Mouse (Mus musculus) embryo, embryonic 10 days (tissue): ENCODE results near the gene Cacng1.

Source experiments
- DNase-seq: peaks from one replicate; pipeline ENCODE4 v3.0.0-alpha.2; 2015; ENCODE audit warnings: low spot score

The Cacng1 gene

GRCm38 (mm10) chr11:107716332-107716938 lies at the start of gene Cacng1:
Cacng1 (minus strand) TSS chr11:107716522.
- DNase-seq, result no peak

- DNase-seq, result peak; percentile 37
These were observed 46.6 kb upstream of the Cacng1 start for GRCm38 (mm10) chr11:107762688-107763460.

GRCm38 (mm10) chr11:107761790-107762500 lies 45.6 kb upstream of the Cacng1 start:
- DNase-seq, result no peak

DNA sequence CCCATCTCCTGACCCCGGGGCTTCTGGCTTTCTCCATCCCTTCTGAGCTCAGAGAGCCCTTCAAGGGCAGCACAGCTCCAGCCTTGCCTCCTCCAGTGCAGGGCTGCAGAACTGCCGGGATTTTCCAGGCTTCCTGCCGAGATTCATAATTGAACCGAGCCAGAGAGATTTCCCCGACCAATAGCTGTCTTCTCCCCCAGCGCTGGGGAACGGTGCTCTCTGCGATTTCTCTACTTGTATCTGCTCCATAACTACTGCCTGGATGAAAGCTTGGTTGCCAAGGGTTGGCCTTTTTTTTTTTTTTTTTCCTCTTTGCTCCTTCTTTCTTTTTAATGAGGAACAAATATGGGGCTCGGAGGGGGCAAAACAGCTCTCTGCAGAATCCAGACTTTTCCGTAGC lies 43.7 kb upstream of the Cacng1 start:
- no peak for DNase-seq

GRCm38 (mm10) chr11:107759516-107759915 lies 43.2 kb upstream of the Cacng1 start:
- DNase-seq, result no peak

GRCm38 (mm10) chr11:107749114-107749513 lies 32.8 kb upstream of the Cacng1 start:
- DNase-seq, result no peak

- no peak for DNase-seq
These were observed 32.1 kb upstream of the Cacng1 start for GRCm38 (mm10) chr11:107748243-107749035.

DNA sequence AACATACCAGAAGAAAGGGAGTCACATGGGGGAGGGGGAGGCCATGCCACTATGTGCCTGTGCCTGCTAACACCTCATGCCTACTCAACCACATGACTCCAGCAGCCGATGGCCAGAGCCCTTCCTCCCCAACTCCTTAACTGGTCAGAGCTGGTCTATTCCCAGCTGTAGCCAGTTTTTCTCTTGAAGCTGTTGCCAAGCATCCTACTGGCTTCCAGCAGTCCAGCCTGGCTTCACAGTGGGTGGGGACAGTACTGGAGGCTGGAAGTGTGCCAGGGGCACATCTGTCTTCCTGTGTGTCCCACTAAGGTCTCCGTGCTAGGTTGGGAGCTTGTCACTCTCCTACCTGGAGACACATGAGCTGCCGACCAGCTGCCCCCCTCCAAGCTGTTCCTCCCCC lies 26.8 kb upstream of the Cacng1 start:
- no peak for DNase-seq

DNA sequence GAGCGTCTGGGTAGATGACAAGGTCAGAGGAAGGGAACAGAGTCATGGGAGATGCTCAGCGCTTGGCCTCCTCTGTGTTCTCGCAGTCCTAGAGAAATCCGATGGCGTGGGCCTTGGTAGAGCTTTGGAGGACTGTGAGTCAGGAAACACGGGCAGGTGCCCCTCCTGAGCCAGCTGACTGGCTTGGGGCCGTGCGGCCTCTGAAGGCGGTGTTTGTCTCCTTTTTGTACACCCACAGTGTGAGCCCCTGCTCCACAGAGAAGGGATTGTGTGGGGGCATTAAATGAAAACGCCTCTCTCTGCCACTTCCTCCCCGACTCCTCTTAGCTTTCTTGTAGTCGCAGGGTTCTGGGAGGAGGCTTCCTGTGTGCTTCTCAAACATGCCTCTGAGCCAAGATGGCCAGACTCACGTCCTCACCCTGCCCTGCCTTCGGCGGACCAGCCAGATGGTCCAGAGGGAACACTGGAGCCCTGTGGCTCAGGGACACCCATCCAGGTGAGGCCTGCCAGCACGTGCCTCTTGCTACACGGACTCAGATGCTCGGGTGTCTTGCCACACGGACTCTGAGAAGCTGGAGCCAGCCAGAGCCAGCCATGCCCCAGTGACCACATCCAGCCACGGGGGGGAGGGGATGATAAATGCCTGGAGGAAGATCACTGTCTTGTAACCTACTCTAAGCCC lies 22.2 kb upstream of the Cacng1 start:
- DNase-seq, result no peak

GRCm38 (mm10) chr11:107737886-107738285 lies 21.6 kb upstream of the Cacng1 start:
- peak; percentile 7 for DNase-seq

GRCm38 (mm10) chr11:107734133-107734532 lies 17.8 kb upstream of the Cacng1 start:
- no peak for DNase-seq

DNA sequence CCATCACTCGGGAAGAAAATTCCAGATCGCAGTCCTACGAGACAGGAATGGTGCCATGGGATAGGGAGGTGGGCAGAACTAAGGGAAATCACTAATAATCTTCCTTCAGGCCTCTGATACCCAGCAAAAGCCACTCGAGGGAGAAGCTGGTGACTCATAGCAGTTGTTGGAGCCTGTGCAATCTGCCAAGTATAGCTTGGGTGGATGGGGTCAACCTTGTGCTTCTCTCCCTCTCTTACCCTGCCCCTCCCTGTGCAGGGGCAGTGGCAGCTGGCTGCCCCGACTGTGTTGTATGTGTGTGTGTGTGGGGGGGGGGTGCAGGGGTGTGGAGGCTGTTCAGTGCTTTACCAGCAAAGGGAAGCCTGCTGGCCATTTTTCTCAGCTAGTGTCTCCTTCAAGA lies 15.2 kb upstream of the Cacng1 start:
- DNase-seq, result no peak

DNA sequence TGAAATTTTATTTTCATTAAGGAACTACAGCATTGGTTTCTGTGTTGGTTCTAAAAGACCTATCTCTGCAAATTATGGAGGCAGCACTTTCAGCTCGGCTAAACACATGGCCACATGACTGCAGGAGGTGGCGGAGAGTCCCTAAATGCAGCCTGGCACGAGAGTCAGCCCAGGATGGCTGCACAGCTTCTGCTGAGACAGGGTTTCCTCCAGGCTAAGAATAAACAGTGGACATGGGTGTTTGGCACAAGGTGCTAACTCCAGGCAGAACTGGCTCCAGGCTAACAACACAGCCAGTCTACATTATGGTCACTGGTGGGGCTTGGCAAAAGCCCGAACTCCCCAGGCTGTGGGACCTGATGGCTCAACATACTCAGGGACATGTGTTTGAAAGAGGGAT lies 14.6 kb upstream of the Cacng1 start:
- DNase-seq, result no peak

GRCm38 (mm10) chr11:107729141-107729540 lies 12.8 kb upstream of the Cacng1 start:
- no peak for DNase-seq

DNA sequence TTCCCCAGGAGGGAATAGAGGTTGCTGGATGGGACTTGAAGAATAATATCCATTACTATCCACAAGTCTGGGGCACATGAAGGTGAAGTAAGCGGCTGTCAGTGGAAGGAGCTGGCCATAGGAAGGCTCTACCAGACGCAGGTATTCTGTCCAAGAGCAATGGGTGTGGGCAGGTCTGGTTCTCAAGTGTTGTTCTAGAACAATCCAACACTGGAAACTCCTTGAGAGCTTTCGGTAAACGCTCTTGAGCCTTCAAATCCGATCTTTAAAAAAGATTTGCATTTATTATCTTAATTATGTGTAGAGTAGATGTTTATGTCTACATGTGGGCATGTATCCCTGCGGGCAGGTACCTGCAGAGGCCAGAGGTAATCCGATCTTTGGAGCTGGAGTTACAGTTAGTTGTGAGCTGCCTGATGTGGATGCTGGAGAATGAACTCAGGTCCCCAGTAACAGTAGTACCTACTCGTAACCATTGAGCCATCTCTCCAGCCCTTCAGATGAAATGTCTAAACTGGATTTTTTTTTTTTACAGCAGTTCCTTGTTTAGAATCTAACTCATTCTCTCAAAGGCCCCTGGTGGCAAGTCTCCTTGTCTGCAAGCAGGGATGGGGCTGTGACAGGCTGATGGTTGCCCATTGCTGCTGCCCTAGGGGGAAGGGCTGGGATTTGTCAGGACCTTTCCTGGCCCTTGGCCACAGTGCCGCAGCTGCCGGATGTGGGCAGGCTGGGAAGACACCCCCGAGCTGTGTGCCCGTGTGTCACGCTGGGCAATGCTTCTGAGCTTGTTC lies 11.9 kb upstream of the Cacng1 start:
- no peak for DNase-seq

DNA sequence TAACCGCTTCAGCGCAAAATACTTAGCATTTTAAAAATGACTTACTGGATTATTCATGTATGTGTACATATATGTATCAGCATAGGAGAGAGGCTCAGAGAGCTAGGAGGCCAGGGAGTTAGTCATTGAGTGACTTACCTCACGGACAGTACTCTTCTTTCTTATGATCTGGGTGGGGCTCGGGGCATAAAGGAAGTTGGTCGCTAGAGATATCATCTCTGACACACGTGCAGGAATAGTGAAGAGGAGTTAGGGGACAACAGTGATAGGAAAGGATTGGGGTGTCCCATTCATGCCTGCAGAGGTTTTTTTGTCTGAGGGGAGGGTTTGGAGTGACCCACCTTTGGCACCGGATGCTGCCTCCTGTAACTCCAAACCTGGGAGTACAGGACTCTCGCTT lies 8.3 kb upstream of the Cacng1 start:
- no peak for DNase-seq

GRCm38 (mm10) chr11:107721057-107721456 lies 4.7 kb upstream of the Cacng1 start:
- no peak for DNase-seq

GRCm38 (mm10) chr11:107720264-107721021 lies 4.1 kb upstream of the Cacng1 start:
- DNase-seq, result no peak

DNA sequence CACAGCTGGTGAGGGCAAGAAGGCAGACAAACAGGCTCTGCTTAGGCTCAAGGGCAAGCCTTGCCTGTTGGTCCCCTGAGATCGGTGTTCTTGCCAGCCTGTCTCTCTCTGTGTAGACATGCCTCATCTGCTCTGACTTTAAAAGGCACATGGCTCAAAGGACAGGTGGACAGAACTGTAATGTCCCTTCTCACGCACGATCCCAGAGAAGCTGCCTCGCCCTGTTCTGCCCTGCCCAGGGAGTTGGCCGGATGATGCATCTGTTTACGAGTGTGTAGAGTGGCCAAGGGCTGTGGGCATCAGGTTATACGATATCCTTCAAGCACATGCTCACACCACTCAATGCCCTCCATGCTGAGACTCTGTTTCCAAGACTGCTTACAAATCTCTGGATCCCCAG lies 2.0 kb downstream of the Cacng1 start:
- DNase-seq, result no peak

- DNase-seq, result no peak
These were observed 5.9 kb downstream of the Cacng1 start for GRCm38 (mm10) chr11:107710379-107710778.
